Mouse (Mus musculus) ES-CJ7 (cell line): ENCODE results near the gene Acap1.
"Not testable (repeated sequence)": the region's sequence is repeated elsewhere in the genome, so short reads cannot be mapped to it uniquely, and the experiment has no call there.

Experiments used
- DNase-seq: peaks from one replicate; pipeline ENCODE4 v3.0.0; 2011; ENCODE audit warnings: low read depth, low spot score

Acap1 gene

DNA sequence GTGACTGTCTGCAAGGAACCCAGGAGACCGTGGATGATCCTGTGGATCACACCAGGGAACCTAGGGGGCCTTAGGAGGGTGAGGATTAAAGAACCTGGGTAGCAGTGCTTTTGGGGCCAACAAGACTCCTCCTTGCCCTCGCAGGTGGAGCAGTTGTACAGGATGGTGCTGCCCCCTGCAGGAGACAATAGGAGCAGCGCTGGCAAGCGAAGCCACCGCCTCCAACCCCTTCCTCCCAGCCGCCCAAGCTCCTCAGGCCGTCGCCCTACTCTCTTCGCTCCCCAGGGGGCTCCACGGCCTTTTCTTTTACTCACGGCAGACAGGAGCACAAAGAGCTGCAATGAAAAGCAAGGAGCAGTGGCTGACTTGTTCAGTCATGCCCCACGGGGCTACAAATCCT, 18.5 kb downstream of the Acap1 start:
- peak; percentile 95 for DNase-seq

DNA sequence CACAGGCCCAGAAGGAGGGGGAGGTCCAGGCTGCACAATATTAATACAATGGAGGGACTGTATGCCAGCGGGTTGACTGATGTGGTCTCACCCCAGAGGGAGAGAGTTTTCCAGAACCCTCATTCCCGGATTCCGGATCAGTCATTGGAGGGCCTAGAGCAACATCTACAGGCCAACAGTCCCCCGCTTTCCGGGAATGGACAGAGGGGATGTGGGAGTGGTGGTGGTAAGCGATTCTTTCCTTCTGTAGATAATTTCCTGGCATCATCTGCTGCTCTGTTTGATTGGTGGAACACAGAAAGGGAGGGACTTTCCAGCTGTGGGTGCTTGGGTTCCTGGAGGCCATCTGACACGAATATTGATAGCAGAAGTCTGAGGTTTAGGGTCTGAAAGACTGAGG, 19.2 kb downstream of the Acap1 start:
- DNase-seq: no peak

DNA sequence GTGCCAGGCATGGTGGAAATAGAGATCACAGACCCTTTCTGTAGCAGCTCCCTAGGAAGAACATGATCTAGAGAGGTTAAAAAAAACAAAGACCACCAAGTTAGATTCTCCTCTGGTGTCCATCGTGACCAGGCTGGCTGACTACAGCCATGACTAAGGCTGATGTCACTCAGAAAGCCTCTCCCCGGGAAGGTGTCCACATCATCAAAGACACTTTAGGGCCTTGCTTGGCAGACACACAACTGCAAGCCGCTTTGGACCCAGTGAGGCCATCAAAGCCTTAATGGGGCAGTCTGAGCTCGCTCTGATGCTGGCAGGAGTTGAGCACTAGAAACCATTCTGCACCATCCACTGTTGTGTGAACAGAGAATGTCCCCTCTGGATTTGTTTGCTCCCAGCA, 22.9 kb downstream of the Acap1 start:
- DNase-seq: no peak

DNA sequence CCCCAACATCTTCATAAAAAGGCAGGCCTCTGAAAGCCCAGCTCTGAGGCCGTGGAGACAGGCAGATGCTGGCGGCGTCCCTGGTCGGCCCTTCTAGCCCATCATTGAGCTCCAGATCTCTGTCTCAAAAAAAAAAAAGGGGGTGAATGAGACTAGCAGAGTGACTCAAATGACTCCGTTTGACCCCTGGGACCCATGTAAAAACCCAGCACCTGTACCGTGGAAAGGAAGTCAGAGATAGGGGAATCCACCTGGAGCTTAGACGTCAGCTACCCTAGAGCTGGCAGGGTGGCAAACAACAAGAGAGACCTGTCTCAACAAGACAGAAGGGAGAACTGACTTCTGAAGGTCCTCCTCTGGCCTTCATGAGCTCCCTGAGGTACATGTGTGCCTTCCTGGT, 23.5 kb downstream of the Acap1 start:
- no peak for DNase-seq

DNA sequence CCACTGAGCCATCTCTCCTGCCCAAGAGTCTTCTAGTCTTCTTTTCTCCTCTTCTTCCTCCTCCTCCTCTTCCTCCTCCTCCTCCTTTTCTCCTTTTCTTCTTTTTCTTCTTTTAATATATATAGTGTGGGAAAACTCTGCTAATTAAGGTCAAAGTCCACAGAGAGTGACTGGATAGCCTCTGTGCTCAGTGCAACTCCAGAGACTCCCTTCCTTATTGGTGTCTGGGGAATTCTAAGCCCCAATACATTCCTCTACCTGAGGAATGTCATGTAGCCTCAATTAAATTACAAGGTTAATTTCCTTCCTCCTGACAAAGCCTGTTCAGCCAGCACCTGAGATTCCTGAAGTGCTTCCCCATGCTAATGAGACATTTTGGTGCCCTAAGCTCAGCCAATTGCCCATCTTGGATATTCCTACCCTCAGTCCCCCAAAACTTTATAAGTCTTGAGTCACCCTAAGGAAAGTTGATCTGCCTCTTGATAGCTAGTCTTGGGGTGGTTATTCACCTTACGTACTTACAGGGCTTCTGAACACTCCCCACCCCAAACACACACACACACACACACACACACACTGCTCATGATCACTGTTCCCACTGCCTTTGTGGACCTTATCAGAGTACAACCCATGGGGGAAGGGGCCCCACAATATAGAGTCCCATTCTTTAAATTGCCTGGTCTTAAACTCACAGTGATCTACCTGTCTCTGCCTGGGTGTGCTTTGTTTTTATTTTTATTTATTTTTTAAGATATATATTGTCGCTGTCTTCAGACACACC, 24.9 kb downstream of the Acap1 start:
- DNase-seq: no peak

DNA sequence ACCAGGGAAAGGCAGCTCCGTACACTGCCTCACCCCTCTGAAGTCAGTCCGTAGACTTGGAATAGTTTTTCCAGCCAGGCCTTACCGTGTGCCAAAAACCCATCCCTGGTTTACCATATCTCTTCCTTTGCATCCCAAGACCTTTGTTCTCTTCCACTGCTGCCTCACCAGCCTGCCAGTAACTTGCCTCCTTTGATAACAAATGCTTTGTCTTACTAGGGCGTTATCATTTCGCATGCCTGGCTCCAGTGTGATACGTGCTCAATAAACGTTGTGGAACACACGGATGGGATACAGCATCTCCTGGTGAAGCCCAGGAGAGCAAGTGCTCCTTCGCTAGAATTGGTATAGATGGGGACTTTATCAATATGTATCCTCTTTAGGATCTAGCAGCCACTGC, 28.0 kb downstream of the Acap1 start:
- DNase-seq: no peak

DNA sequence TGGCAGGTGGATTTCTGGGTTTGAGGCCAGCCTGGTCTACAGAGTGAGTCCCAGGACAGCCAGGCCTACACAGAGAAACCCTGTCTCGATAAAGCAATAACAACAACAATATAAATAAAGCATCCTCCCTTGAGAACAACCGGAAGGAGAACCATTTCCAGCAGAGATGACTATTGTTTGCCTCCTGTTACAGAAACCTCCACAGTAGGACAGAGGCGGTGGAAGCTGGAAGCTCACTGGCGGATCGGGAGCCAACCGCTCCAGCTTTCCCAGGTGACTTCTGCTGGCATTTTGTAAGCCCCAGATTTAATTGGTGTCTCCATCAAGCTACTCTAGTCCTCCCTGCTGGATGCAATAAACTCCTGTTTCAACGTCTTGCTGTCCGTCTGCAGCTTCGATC, 29.8 kb downstream of the Acap1 start:
- DNase-seq: no peak

DNA sequence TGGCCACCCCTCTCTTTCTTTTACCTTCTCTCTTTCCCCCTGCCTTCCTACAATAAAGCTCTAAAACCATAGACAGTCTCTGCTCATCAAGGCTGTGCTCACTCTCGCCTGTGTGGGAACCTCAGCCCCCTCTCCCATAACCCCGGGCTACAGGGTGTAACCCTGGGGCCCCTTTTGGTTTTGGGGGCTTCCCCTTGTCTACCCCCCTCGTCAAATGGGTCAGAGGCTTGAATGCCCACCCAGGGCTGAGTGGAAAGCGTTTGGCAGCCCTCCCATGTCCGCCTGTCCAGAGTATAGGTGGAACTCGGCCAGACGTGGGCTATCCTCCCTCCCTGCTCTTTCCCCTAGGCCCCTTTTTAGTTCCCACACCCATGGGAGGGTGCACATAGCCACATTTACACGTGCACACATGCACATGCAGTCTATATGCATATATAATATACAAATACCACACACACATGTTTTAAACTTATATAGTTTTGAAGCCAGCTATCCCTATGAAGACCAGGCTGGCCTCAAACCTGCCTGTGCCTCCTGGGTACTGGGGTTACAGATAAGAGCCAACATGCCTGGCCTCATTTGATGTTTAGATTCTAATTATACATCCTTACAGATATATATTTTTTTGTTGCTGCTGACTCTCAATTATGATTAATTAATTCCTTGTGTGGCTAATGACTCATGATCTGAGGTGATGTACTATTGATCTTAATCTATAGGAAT, 31.0 kb downstream of the Acap1 start:
- no peak for DNase-seq

DNA sequence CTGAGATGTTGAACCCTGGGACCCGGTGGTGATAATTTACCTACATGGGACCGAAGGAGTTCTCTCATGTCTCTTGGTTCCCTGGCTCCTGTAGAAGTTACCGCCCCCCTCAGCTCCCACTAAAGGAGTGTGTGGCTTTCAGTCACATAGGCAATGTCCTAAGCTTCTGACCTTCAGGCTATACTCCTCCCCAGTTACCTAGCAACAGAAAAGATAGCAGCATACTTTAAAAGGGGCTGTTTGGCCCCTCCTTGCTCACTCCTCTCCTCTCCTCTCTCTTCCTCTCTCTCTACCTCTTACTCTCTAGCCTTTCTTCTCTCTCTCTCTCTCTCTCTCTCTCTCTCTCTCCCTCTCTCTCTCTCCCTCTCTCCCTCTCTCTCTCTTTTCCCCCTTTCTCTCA, 31.6 kb downstream of the Acap1 start:
- DNase-seq: not testable (repeated sequence)

DNA sequence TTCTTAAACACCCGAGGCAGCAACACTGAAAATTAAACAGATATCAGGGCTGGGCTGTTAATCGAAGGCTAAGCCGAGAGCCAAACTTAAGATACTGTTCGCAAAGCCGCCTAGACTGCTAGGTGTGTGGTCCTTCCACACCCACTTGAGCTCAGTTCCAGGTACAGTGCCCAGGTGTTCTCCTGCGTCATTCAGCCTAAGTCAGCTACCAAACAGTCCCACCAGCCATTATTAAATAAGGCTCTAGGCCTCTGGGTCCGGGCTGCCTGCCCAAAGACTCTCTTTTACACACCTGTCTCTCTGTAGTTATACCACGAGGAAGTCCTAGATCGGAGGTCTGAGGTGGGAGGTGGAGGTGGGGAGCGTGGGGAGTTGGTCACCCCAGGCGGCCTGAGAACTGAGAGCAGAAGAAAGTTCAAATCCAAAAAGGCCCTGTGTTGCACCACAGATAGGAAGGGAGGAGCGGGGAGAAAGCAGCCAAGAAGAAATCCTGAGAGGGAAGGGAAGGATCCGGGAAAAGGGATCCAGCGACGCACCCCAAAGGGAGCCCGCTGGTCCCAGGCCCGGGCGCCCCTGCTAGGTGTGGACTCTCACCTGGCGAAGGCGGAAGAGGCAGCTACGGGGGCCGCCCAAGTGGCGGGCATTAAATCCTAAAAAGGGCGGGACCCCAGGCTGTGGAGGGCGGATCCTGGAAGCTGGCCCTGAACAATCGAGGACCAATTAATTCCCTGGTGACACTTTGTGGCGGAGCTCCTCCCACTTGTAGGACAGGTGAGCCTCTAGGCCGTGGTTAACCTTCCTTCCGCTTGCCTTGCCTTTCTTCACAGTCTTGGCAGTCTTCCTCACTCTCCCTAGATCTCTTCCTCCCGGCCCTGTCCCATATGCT, 37.0 kb downstream of the Acap1 start, which contains the start of gene Tnk1:
Tnk1 (minus strand) TSS at position 618 of the 886 bp plus-strand sequence.
- DNase-seq: peak; percentile 76

DNA sequence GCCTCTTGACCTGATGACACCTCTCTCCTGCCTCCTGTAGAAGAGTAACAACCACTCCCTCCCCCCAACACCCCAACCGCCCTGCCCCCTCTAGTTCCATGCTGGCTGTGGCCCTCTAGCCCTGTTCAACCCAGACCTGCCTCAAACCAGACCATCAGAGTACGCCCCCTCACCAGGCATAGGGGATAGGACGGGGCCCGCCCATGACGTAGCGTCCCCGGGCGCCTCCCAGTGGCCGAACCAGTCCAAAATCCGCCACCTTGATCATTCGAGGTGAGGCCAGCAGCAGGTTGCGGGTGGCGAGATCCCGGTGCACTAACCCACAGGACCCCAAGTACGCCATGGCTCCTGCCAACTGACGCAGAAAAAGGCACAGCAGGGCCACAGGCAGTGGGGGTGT, 40.0 kb downstream of the Acap1 start:
- peak; percentile 92 for DNase-seq

DNA sequence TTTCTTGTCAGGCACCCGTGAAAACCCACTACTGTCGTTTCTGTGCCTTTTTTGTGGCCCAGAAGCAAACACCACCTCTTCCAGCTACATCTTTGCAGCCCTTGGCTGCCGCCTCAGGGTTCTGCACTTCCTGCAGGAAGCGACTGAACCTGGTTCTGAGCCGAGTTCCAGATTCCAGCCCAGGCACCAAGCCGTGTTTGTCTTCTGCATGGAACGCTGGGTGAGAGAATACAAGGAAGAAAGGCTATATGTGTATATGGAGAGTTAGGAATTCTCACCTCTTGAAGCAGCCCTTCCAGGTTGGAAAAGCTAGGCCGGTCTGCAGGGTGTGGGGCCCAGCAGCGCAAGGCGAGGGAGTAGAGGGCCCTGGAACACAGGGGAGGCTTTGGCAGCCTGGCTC, 40.7 kb downstream of the Acap1 start:
- DNase-seq: no peak

DNA sequence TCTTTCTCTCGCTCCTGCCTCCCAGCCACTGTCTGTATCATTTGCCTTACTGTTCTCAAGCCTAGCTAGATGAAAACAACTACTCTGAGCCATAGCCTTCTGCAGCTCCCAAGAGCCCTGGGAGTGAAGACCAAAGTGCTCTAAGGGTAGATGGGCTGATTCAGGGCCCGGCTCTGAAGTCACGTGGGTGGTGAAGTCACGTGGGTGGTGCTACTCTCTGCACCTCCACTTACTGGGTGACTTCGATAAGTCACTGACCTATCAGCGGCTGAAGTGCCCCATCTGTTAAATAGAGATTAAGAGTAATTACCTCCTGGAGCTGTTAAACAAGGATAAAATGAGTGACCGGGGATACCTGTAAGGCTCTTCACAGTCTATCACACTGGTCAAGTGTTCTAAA, 41.3 kb downstream of the Acap1 start:
- DNase-seq: peak; percentile 54

DNA sequence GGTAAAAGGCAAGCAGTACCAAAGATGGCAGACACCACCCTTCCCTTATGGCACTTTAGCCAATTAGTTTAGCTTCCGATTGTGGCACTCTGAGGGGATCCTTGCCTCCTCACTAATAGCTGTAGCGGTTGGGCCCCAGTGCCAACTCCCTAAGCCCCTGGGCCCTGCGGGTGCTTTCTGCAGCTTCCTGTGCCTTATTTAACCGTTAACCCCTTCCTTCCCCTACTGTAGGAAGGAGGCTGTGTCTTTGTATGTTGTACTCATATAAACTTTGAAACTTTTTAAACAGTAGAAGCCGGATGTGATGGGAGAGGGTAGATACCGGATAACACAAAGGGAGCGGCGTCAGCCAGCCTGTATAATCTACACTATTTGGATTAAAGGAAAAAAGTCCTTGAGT, 44.6 kb downstream of the Acap1 start:
- no peak for DNase-seq

DNA sequence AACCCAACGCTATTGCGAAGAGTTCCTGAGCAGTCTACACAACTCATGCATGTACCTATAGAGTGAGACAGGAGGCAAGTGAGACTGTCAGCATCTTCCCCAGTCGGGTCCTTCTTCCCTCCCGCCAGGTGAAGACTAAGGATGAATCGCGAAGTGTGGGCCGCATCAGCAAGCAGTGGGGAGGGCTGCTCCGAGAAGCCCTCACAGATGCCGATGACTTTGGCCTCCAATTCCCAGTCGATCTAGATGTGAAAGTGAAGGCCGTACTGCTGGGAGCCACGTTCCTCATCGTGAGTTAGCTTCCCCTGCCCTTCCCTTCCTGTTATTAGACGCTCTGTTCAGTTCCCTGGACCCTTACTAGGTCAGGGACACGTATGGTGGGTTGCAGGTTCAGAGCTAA, 45.5 kb downstream of the Acap1 start:
- DNase-seq: no peak

DNA sequence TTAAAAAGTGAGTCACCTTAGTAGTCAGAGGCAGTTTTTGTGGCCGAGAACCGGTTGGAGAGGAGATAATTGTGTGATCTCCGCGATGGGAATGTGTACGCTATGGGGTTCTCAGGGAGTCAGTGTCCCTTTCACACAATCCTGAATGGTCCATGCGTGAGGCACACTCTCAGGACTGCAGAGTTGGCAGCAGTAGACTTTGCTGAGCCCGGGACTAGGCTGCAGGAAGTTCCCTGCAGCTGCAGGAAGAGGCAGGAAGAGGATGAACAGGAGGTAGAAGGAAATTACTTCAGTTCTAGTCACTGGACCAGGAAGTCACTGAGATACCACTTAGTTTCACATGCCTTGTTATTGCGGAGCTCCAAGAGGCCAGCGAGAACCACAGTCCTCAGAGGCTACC, 46.2 kb downstream of the Acap1 start:
- no peak for DNase-seq

DNA sequence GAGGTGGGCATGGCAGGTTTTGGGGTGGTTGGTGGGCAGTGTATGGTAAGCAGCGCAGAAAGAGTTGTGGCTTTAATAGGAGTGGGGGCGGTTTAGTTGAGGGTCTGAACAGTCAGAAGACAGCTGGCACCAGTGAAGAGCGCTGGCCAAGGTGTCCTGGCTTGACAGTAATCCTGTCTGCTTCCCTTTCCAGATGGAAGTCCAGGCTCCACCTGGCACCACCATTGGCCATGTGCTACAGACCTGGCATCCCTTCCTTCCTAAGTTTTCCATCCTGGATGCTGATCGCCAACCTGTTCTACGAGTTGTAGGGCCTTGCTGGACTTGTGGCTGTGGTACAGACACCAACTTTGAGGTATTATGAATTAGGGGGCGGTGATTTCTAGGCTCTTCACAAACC, 47.3 kb downstream of the Acap1 start:
- DNase-seq: no peak

DNA sequence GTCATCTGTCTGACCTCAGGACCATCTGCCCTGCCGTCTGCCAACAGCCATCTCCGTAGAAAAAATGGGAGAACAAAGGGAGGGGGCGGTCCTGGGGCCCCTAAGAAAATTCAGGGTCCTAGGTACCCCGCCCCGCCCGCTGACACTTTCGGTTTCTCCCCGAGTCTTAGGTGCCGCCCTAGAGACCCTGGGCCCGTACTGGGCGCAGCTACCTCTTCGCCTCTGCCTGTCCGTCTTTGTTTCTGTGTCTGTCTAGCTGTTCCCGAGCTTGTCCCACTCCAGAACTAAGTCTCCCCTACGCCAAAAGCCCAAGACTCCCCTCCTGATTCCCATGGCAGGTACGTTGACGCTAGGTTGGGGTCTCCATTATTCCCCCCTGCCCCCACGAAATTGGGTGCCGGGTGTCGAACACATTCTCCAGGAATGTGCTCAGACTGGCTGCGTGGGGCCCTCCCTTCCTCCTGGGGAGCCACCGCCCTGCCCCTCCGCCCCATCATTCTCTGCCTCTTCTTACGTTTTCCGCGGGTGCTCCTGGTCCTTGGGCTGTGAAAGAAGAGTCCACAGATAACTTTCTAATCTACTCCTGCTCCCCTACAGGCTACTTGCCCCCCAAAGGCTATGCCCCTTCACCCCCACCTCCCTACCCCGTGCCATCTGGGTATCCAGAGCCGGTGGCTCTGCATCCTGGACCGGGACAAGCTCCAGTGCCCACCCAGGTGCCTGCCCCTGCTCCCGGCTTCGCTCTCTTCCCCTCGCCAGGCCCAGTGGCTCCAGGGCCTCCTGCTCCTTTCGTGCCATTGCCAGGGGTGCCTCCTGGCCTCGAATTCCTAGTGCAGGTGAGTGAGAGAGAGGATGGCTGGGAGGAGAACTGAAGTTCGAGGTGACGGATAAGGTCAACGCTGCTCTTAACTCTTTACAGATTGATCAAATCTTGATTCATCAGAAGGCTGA, 48.3 kb downstream of the Acap1 start:
- DNase-seq: peak; percentile 41

DNA sequence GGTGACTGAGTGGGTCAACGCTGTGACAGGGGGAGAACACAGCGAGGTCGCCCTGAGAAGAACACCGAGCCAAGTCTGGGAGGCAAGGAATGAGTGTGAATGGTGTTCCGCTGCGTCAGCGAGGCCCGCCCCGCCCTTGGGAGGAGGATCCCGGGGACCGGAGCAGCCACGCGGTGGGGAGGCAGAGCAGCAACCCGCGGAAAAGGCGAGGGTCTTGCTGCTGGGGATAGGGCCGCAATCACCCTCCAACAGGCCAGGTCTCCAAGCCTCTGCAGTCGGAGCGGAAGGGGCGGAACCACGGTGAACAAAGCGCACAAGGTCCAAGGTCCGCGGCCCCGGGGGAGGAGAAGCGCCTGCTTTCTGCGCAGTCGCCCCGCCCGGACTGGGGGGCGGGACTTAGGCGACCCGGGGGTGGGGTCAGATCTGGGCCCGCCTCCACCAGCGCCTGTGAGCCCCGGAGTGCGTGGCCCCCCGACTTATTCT, 49.1 kb downstream of the Acap1 start, which contains the start of gene Plscr3:
Plscr3 (plus strand) TSS at position 179 of the 483 bp plus-strand sequence.
- peak; percentile 93 for DNase-seq

DNA sequence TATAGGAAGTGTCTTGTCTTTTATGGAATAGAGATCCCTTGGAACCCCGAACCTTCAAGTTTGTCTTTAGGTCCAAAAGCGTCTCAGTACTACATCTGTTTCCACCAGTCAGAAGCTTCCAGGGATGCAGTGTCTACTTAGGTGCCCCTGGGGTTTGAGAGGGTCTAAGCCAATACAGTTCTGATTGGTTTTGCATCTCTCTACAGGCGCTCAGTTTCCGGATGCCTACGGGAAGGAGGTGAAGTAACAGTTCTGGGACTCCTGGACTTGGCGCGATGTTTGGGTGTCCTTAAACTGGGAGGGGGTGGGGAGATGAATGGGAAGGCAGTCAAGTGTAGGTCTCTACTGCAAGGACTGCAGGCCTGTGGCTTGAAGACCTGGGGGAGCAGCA, 56.6 kb downstream of the Acap1 start:
- peak; percentile 63 for DNase-seq
